Mouse (Mus musculus): ENCODE measurements around the gene Ush1c. TPM values are rescaled to one million over a fixed set of nuclear protein-coding genes. Genes with fewer than 3 reads are reported as not detected.

Ush1c gene
- not detected in 4 replicates for total RNA-seq (2023)

GRCm38 (mm10) chr7:46238346-46238745 lies at the start of gene Ush1c:
Gene Ush1c, minus strand, starts transcription at chr7:46238503.

GRCm38 (mm10) chr7:46240696-46241095 lies 2.4 kb upstream of the Ush1c start, which contains the start of gene Otog:
Gene Otog, plus strand, starts transcription at chr7:46240987.

GRCm38 (mm10) chr7:46179431-46180275 lies 58.6 kb downstream of the Ush1c start, which contains the start of gene Abcc8:
Gene Abcc8, minus strand, starts transcription at chr7:46180033.

Other genes starting within 250 kb of the Ush1c start
- not detected in 4 replicates for gene Abcc6, start 208.2 kb downstream of the Ush1c start, total RNA-seq (2023)
- gene Nomo1, start 204.8 kb downstream of the Ush1c start, total RNA-seq (2023): 43.0 to 50.9 TPM (median 45.5 TPM) in 4 replicates
- not detected in 4 replicates for gene Kcnj11, start 137.7 kb downstream of the Ush1c start, total RNA-seq (2023)
- 0.09 TPM in 1 of 4 replicates, not detected in the others for gene Abcc8, start 58.5 kb downstream of the Ush1c start, total RNA-seq (2023)
- gene Otog, start 2.5 kb upstream of the Ush1c start, total RNA-seq (2023): not detected in 4 replicates
- gene Myod1, start 138.0 kb upstream of the Ush1c start, total RNA-seq (2023): 0.30 TPM in 1 of 4 replicates, not detected in the others
- 0.17 to 0.53 TPM (median 0.36 TPM) in 4 replicates for gene Kcnc1, start 158.0 kb upstream of the Ush1c start, total RNA-seq (2023)